Mouse (Mus musculus) CH12.LX (cell line): Measurements from ENCODE around the gene Hand1. TPM values are rescaled to one million over a fixed set of nuclear protein-coding genes. Genes with fewer than 3 reads are reported as not detected.

Experiments
- DNase-seq: peaks from one replicate; pipeline ENCODE4 v3.0.0-alpha.2; 2013; ENCODE audit errors: extremely low read depth
- H3K27ac ChIP-seq: 2 replicates; pipeline ENCODE4 v1.5.1; 2012; ENCODE audit warnings: low read depth, mild to moderate bottlenecking, control low read depth, moderate library complexity; ENCODE audit not compliant: insufficient read depth
- H3K27me3 ChIP-seq: replicated peaks from 2 replicates; pipeline ENCODE3; 2012; ENCODE audit warnings: inconsistent platforms
- H3K36me3 ChIP-seq, 2 experiments: replicated peaks in 1 of 2; 2 replicates each; pipeline versions ENCODE3 to v1.6.1; 2012; ENCODE audit warnings: inconsistent platforms in 1 of 2, low read length in 1 of 2, mild to moderate bottlenecking in 1 of 2, mixed read lengths in 1 of 2, moderate library complexity in 1 of 2; ENCODE audit not compliant: control insufficient read depth in 1 of 2, insufficient read depth in 1 of 2
- H3K4me1 ChIP-seq, 2 experiments: 2 replicates each; pipeline ENCODE4 v1.6.1; 2012; ENCODE audit warnings: inconsistent platforms in 1 of 2, moderate library complexity in 1 of 2; ENCODE audit not compliant: insufficient read depth in 2 of 2, control insufficient read depth in 1 of 2
- H3K4me2 ChIP-seq: 2 replicates; pipeline ENCODE4 v1.6.1; 2012; ENCODE audit warnings: low read depth, mild to moderate bottlenecking, control low read depth; ENCODE audit not compliant: poor library complexity, insufficient read depth, severe bottlenecking
- H3K4me3 ChIP-seq, 3 experiments: fragments of 150-350 bp in 1 of 3; sonication (generic) in 1 of 3; replicated peaks in 1 of 3; 2 replicates each; pipeline versions ENCODE3 to v1.5.1; 2011 to 2012; ENCODE audit warnings: low read depth in 2 of 3, low read length in 2 of 3, mild to moderate bottlenecking in 2 of 3, moderate library complexity in 2 of 3, control low read depth in 1 of 3, improper control_type of control experiment in 1 of 3, inconsistent platforms in 1 of 3, mixed read lengths in 1 of 3; ENCODE audit not compliant: poor library complexity in 1 of 3
- H3K79me2 ChIP-seq: replicated peaks from 2 replicates; pipeline ENCODE4 v1.6.1; 2012; ENCODE audit warnings: mild to moderate bottlenecking, moderate library complexity; ENCODE audit not compliant: control insufficient read depth, poor library complexity, insufficient read depth, severe bottlenecking; ENCODE audit errors: extremely low read depth
- H3K9ac ChIP-seq: 2 replicates; pipeline ENCODE4 v1.6.1; 2012; ENCODE audit warnings: low read depth, mild to moderate bottlenecking, control low read depth, moderate library complexity; ENCODE audit not compliant: insufficient read depth
- H3K9me3 ChIP-seq: replicated peaks from 2 replicates; pipeline ENCODE3; 2012; ENCODE audit warnings: low read length, inconsistent platforms, mixed read lengths
- BHLHE40 ChIP-seq: IDR thresholded peaks from 2 replicates; pipeline ENCODE4 v1.6.1; 2011; ENCODE audit warnings: mild to moderate bottlenecking, low read depth, low read length, improper control_type of control experiment
- CHD2 ChIP-seq: IDR thresholded peaks from 2 replicates; pipeline ENCODE4 v1.6.1; 2011; ENCODE audit warnings: low read length, improper control_type of control experiment
- CTCF ChIP-seq, 2 experiments: IDR thresholded peaks in 1 of 2; conservative IDR thresholded peaks in 1 of 2; 2 replicates each; pipeline ENCODE4 v1.5.1; 2011 to 2012; ENCODE audit warnings: low read depth in 2 of 2, low read length in 2 of 2, improper control_type of control experiment in 1 of 2, inconsistent platforms in 1 of 2, mild to moderate bottlenecking in 1 of 2, moderate library complexity in 1 of 2
- ELF1 ChIP-seq: IDR thresholded peaks from 2 replicates; pipeline ENCODE4 v1.6.1; 2014; ENCODE audit warnings: low read depth, mild to moderate bottlenecking, inconsistent platforms, low read length, improper control_type of control experiment
- EP300 ChIP-seq: IDR thresholded peaks from 2 replicates; pipeline ENCODE4 v1.6.1; 2011; ENCODE audit warnings: low read length, improper control_type of control experiment
- ETS1 ChIP-seq: conservative IDR thresholded peaks from 2 replicates; pipeline ENCODE4 v1.6.1; 2012; ENCODE audit warnings: low read depth, mild to moderate bottlenecking, inconsistent platforms, low read length, improper control_type of control experiment, moderate library complexity
- GABPA ChIP-seq: IDR thresholded peaks from 2 replicates; pipeline ENCODE4 v1.6.1; 2012; ENCODE audit warnings: low read depth, low read length, improper control_type of control experiment, inconsistent platforms; ENCODE audit not compliant: insufficient replicate concordance
- HCFC1 ChIP-seq: IDR thresholded peaks from 2 replicates; pipeline ENCODE4 v1.6.1; 2012; ENCODE audit warnings: low read depth, mild to moderate bottlenecking, inconsistent platforms, low read length, improper control_type of control experiment
- IRF4 ChIP-seq: IDR thresholded peaks from 2 replicates; pipeline ENCODE4 v1.6.1; 2014; ENCODE audit warnings: low read depth, mild to moderate bottlenecking, inconsistent platforms, low read length, improper control_type of control experiment
- KAT2A ChIP-seq: IDR thresholded peaks from 2 replicates; pipeline ENCODE4 v1.6.1; 2012; ENCODE audit warnings: low read length, improper control_type of control experiment, inconsistent platforms; ENCODE audit not compliant: insufficient replicate concordance
- MAFK ChIP-seq: IDR thresholded peaks from 2 replicates; pipeline ENCODE4 v1.6.1; 2011; ENCODE audit warnings: low read length, improper control_type of control experiment; ENCODE audit not compliant: insufficient replicate concordance
- MAZ ChIP-seq: IDR thresholded peaks from 2 replicates; pipeline ENCODE4 v1.6.1; 2012; ENCODE audit warnings: low read depth, mild to moderate bottlenecking, inconsistent platforms, low read length, improper control_type of control experiment, moderate library complexity
- MXI1 ChIP-seq: IDR thresholded peaks from 2 replicates; pipeline ENCODE4 v1.6.1; 2011; ENCODE audit warnings: mild to moderate bottlenecking, low read depth, low read length, improper control_type of control experiment
- MYC ChIP-seq: IDR thresholded peaks from 2 replicates; pipeline ENCODE4 v1.6.1; 2011; ENCODE audit warnings: low read depth, mild to moderate bottlenecking, improper control_type of control experiment, low read length
- NELFE ChIP-seq: IDR thresholded peaks from 2 replicates; pipeline ENCODE4 v1.6.1; 2011; ENCODE audit warnings: low read depth, low read length, improper control_type of control experiment
- POLR2A ChIP-seq: IDR thresholded peaks from 2 replicates; pipeline ENCODE4 v1.6.1; 2011; ENCODE audit warnings: low read depth, mild to moderate bottlenecking, improper control_type of control experiment, low read length
- POLR2AphosphoS2 ChIP-seq: IDR thresholded peaks from 2 replicates; pipeline ENCODE4 v1.6.1; 2011; ENCODE audit warnings: low read depth, low read length, improper control_type of control experiment
- RAD21 ChIP-seq: IDR thresholded peaks from 2 replicates; pipeline ENCODE4 v1.6.1; 2011; ENCODE audit warnings: low read depth, mild to moderate bottlenecking, low read length, improper control_type of control experiment, moderate library complexity
- RCOR1 ChIP-seq: conservative IDR thresholded peaks from 2 replicates; pipeline ENCODE4 v1.6.1; 2012; ENCODE audit warnings: low read depth, mild to moderate bottlenecking, inconsistent platforms, low read length, improper control_type of control experiment
- TBP ChIP-seq: conservative IDR thresholded peaks from 2 replicates; pipeline ENCODE4 v1.6.1; 2011; ENCODE audit warnings: low read depth, low read length, improper control_type of control experiment
- TCF12 ChIP-seq: IDR thresholded peaks from 2 replicates; pipeline ENCODE4 v1.6.1; 2014; ENCODE audit warnings: low read depth, mild to moderate bottlenecking, inconsistent platforms, low read length, improper control_type of control experiment
- USF1 ChIP-seq: IDR thresholded peaks from 2 replicates; pipeline ENCODE4 v1.6.1; 2014; ENCODE audit warnings: low read depth, mild to moderate bottlenecking, inconsistent platforms, low read length, improper control_type of control experiment
- USF2 ChIP-seq: conservative IDR thresholded peaks from 2 replicates; pipeline ENCODE4 v1.6.1; 2011; ENCODE audit warnings: low read depth, low read length, improper control_type of control experiment
- ZC3H11A ChIP-seq: IDR thresholded peaks from 2 replicates; pipeline ENCODE4 v1.6.1; 2012; ENCODE audit warnings: low read depth, mild to moderate bottlenecking, inconsistent platforms, low read length, improper control_type of control experiment
- ZKSCAN1 ChIP-seq: IDR thresholded peaks from 2 replicates; pipeline ENCODE4 v1.6.1; 2012; ENCODE audit warnings: low read depth, inconsistent platforms, low read length, improper control_type of control experiment, borderline replicate concordance
- ZNF384 ChIP-seq: IDR thresholded peaks from 2 replicates; pipeline ENCODE4 v1.6.1; 2012; ENCODE audit warnings: low read depth, low read length, improper control_type of control experiment, inconsistent platforms
- dilution Hi-C: fragments of 300-500 bp; cut with MboI; formaldehyde crosslinking; loops from 2 replicates; pipeline ENCODE4 v1.14.3; 2020; ENCODE audit warnings: low sequenced_read_pairs; ENCODE audit not compliant: extremely low pct_unique_long_range_greater_than_20kb, extremely low pct_ligation_motif_present
- in situ Hi-C: fragments of 300-500 bp; cut with MboI; formaldehyde crosslinking; loops from 3 replicates; pipeline ENCODE4 v1.14.3; 2019; ENCODE audit warnings: low sequenced_read_pairs, low pct_ligation_motif_present, low pct_unique_long_range_greater_than_20kb, mixed read lengths
- polyA plus RNA-seq: library from polyadenylated mRNA; unstranded; fragments of >175 nt; gene quantifications from 2 replicates; pipeline ENCODE4 v1.2.1, GENCODE M21; 2012; ENCODE audit warnings: low read depth; ENCODE audit not compliant: insufficient read length
- total RNA-seq, 2 experiments: library from RNA; depleted of rRNA; stranded (reverse); fragments of 300-350 nt in 1 of 2; fragments of >200 nt in 1 of 2; gene quantifications; 2 replicates each; pipeline ENCODE4 v1.2.3; 2012 to 2014

The Hand1 gene
- total and polyA plus RNA-seq, 3 experiments = not detected

GRCm38 (mm10) chr11:57866466-57866865 is 33.8 kb upstream of the Hand1 start:
- H3K4me1 ChIP-seq = peaks cover 5 to 21% of the 10 kb centered on the region in 2 experiments; a peak in 3 of 4 replicates
- no peak overlapping the region for H3K4me2 ChIP-seq
- H3K9me3 ChIP-seq = no peaks in the 10 kb centered on the region
- TF ChIP-seq HCFC1 = no peak
- TF ChIP-seq EP300 = no peak
- no peak for TF ChIP-seq RAD21
- no peak for TF ChIP-seq CTCF (conservative IDR thresholded peaks at IDR 0.05 in 1 of 2, IDR thresholded peaks at IDR 0.05 in 1 of 2; ENCODE audit: low read depth in 2 of 2, low read length in 2 of 2)
- TF ChIP-seq USF1 = no peak
- peaks cover 55% of the 10 kb centered on the region for H3K27me3 ChIP-seq
- H3K79me2 ChIP-seq = no peaks in the 10 kb centered on the region
- H3K9ac ChIP-seq = no peak overlapping the region
- no peak overlapping the region for H3K27ac ChIP-seq
- H3K4me3 ChIP-seq = no peak overlapping the region
- no peak for DNase-seq
- H3K36me3 ChIP-seq = no peaks in the 10 kb centered on the region
- in situ Hi-C loops = no loop called here
- dilution Hi-C loops = no loop called here

- Histone ChIP-seq H3K9me3 (peaks cover 5% of the 10 kb centered on the region), H3K36me3 (no peaks in the 10 kb centered on the region), H3K4me1 (peaks cover 0 to 9% of the 10 kb centered on the region in 2 experiments; a peak in 2 of 4 replicates), H3K79me2 (no peaks in the 10 kb centered on the region), H3K4me3 (no peak overlapping the region), H3K27ac (no peak overlapping the region), H3K9ac (no peak overlapping the region), H3K27me3 (peaks cover 50% of the 10 kb centered on the region), H3K4me2 (no peak overlapping the region)
- dilution Hi-C loops (no loop called here), in situ Hi-C loops (no loop called here)
- TF ChIP-seq TCF12 (no peak), POLR2A (no peak), ZC3H11A (no peak), KAT2A (no peak), HCFC1 (no peak), RCOR1 (no peak), MXI1 (no peak), POLR2AphosphoS2 (no peak)
- DNase-seq = no peak
These were observed 32.0 kb upstream of the Hand1 start for GRCm38 (mm10) chr11:57864577-57864976.

GRCm38 (mm10) chr11:57862088-57862487 is 29.5 kb upstream of the Hand1 start:
- no peak overlapping the region for H3K9ac ChIP-seq
- H3K27me3 ChIP-seq = peaks cover 57% of the 10 kb centered on the region
- H3K4me3 ChIP-seq = no peak overlapping the region
- H3K4me1 ChIP-seq = no peaks in the 10 kb centered on the region
- no peaks in the 10 kb centered on the region for H3K79me2 ChIP-seq
- dilution Hi-C loops (no loop called here), in situ Hi-C loops (no loop called here)
- no peaks in the 10 kb centered on the region for H3K36me3 ChIP-seq
- H3K4me2 ChIP-seq = no peak overlapping the region
- no peak for DNase-seq
- no peak for TF ChIP-seq ZKSCAN1
- no peak for TF ChIP-seq IRF4
- TF ChIP-seq USF2 = no peak
- TF ChIP-seq NELFE = no peak
- TF ChIP-seq MAFK = no peak
- TF ChIP-seq MAZ = no peak
- TF ChIP-seq ZC3H11A = no peak
- no peak for TF ChIP-seq EP300
- TF ChIP-seq GABPA = no peak
- no peak for TF ChIP-seq CHD2
- no peak for TF ChIP-seq BHLHE40
- no peak for TF ChIP-seq TBP
- no peak for TF ChIP-seq ETS1
- no peak for TF ChIP-seq HCFC1
- no peak for TF ChIP-seq ELF1
- TF ChIP-seq MYC = no peak
- TF ChIP-seq ZNF384 = no peak
- H3K9me3 ChIP-seq = peaks cover 5% of the 10 kb centered on the region
- H3K27ac ChIP-seq = no peak overlapping the region
